Mouse (Mus musculus) WW6 (cell line): ENCODE measurements around the gene Ccdc160.

Source experiments
- DNase-seq: peaks from one replicate; pipeline ENCODE4 v3.0.0-alpha.2; 2013; ENCODE audit warnings: low read depth, low spot score

The Ccdc160 gene

GRCm38 (mm10) chrX:52790980-52791593 is at the start of gene Ccdc160:
TSS of gene Ccdc160 (plus strand) at chrX:52791200.
- no peak for DNase-seq

- no peak for DNase-seq
Measured at GRCm38 (mm10) chrX:52743781-52744180, 47.2 kb upstream of the Ccdc160 start.

GRCm38 (mm10) chrX:52744201-52745051 is 46.6 kb upstream of the Ccdc160 start:
- no peak for DNase-seq

GRCm38 (mm10) chrX:52745462-52745861 is 45.5 kb upstream of the Ccdc160 start:
- no peak for DNase-seq

- DNase-seq = no peak
Measured at GRCm38 (mm10) chrX:52745917-52746316, 45.1 kb upstream of the Ccdc160 start.

- no peak for DNase-seq
Measured at GRCm38 (mm10) chrX:52746849-52747248, 44.2 kb upstream of the Ccdc160 start.

- no peak for DNase-seq
Measured at GRCm38 (mm10) chrX:52753491-52754085, 37.4 kb upstream of the Ccdc160 start.

GRCm38 (mm10) chrX:52757164-52757563 is 33.8 kb upstream of the Ccdc160 start:
- no peak for DNase-seq

GRCm38 (mm10) chrX:52759232-52759631 is 31.8 kb upstream of the Ccdc160 start:
- no peak for DNase-seq

GRCm38 (mm10) chrX:52760191-52760945 is 30.6 kb upstream of the Ccdc160 start:
- no peak for DNase-seq

- DNase-seq = no peak
Measured at GRCm38 (mm10) chrX:52762221-52762620, 28.8 kb upstream of the Ccdc160 start.

GRCm38 (mm10) chrX:52775973-52776372 is 15.0 kb upstream of the Ccdc160 start:
- DNase-seq = no peak

GRCm38 (mm10) chrX:52777671-52778070 is 13.3 kb upstream of the Ccdc160 start:
- no peak for DNase-seq

- DNase-seq = no peak
Measured at GRCm38 (mm10) chrX:52783898-52784297, 7.1 kb upstream of the Ccdc160 start.

GRCm38 (mm10) chrX:52791944-52792719 is 1.1 kb downstream of the Ccdc160 start:
- no peak for DNase-seq

GRCm38 (mm10) chrX:52792861-52793260 is 1.9 kb downstream of the Ccdc160 start:
- no peak for DNase-seq

- DNase-seq = no peak
Measured at GRCm38 (mm10) chrX:52795816-52796215, 4.8 kb downstream of the Ccdc160 start.

GRCm38 (mm10) chrX:52797031-52797625 is 6.1 kb downstream of the Ccdc160 start:
- no peak for DNase-seq

GRCm38 (mm10) chrX:52798255-52798654 is 7.3 kb downstream of the Ccdc160 start:
- DNase-seq = no peak

- no peak for DNase-seq
Measured at GRCm38 (mm10) chrX:52799566-52799965, 8.6 kb downstream of the Ccdc160 start.

GRCm38 (mm10) chrX:52819338-52819737 is 28.3 kb downstream of the Ccdc160 start:
- DNase-seq = no peak
